Mouse (Mus musculus) limb, embryonic 15.5 days (tissue): ENCODE measurements at regions not wholly inside any gene's neighbourhood (a gene's known extent, or its start where the extent isn't known, plus 50 kb on each side); places are given as distances from the start of the nearest gene placed in this dataset.

Experiments used
- ATAC-seq: fragments of 200-750 bp; cut with Nextera tagmentation; 2 replicates; pipeline ENCODE4 v1.8.0; 2017; ENCODE audit warnings: low read depth, moderate TSS enrichment; ENCODE audit not compliant: insufficient number of reproducible peaks, low FRiP score, low TSS enrichment
- H3K27ac ChIP-seq: fragments of 300-500 bp; sonication (generic); 2 replicates; pipeline ENCODE4 v1.5.1; 2015; ENCODE audit warnings: moderate library complexity, mild to moderate bottlenecking, inconsistent platforms
- H3K27me3 ChIP-seq: fragments of 300-500 bp; sonication (generic); 2 replicates; pipeline ENCODE4 v1.6.1; 2015; ENCODE audit warnings: inconsistent platforms
- H3K36me3 ChIP-seq: fragments of 300-500 bp; sonication (generic); 2 replicates; pipeline ENCODE4 v1.6.1; 2015; ENCODE audit warnings: inconsistent platforms
- H3K4me1 ChIP-seq: fragments of 300-500 bp; sonication (generic); 2 replicates; pipeline ENCODE4 v1.6.1; 2015; ENCODE audit warnings: inconsistent platforms
- H3K4me2 ChIP-seq: fragments of 300-500 bp; sonication (generic); 2 replicates; pipeline ENCODE4 v1.6.1; 2015; ENCODE audit warnings: mild to moderate bottlenecking, inconsistent platforms
- H3K4me3 ChIP-seq: fragments of 300-500 bp; sonication (generic); 2 replicates; pipeline ENCODE4 v1.5.1; 2015; ENCODE audit warnings: mild to moderate bottlenecking, inconsistent platforms
- H3K9ac ChIP-seq: fragments of 300-500 bp; sonication (generic); 2 replicates; pipeline ENCODE4 v1.6.1; 2015; ENCODE audit warnings: inconsistent platforms
- H3K9me3 ChIP-seq: fragments of 300-500 bp; sonication (generic); 2 replicates; pipeline ENCODE4 v1.6.1; 2016; ENCODE audit warnings: inconsistent platforms
- WGBS: fragments of 180-500 bp; shearing (Covaris S2); methylation state at CpG from one replicate; pipeline ENCODE4 v1.1.7; 2015; 5-methylcytosine and 5-hydroxymethylcytosine counted together

DNA sequence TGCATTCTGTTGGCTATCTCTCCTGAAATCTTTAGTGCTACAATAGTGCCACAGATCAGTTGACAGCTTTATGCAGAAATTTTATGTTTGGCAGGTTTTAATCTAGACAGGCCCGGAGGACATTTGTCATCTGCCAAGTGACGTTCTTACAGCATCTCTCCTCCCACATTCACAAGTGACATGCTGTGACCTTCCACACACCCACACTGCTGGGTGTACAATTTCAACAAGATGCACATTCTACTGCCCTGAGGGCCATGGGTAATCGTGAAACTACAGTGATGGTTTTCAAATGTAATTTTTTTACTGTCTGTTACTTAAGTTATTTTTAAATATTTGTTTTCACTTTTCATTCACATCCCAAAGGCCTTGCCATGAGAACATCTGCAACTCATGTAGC lies 639.2 kb upstream of the Gm11114 start:
- Histone ChIP-seq H3K27me3 (no peaks in the 10 kb centered on the region), H3K36me3 (no peaks in the 10 kb centered on the region), H3K4me1 (no peaks in the 10 kb centered on the region), H3K4me3 (no peak overlapping the region), H3K9me3 (no peaks in the 10 kb centered on the region), H3K27ac (no peak overlapping the region), H3K9ac (no peak overlapping the region), H3K4me2 (no peak overlapping the region)
- WGBS: 26% methylated on average over 3 of the region's 3 CpGs
- no peak for ATAC-seq

DNA sequence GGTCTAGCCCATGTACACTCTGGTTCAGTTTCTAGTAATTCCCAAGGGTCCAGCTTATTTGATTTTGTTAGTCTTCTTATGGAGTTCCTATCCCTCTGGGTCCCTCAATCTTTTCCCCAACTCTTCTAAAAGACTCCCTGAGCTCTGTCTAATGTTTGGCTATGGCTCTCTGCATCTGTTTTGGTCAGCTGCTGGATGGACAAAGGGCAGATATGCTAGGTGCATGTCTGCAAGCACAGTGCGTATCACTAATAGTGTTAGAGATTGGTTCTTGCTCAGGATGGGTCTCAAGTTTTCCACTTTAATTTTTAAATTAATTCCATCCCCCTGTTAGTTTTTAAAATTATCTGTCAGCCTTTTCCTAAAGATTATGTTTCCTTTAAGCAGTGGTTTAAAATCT lies 634.2 kb upstream of the Gm11114 start:
- Histone ChIP-seq H3K4me3 (no peak overlapping the region), H3K4me1 (no peaks in the 10 kb centered on the region), H3K9me3 (no peaks in the 10 kb centered on the region), H3K27me3 (no peaks in the 10 kb centered on the region), H3K4me2 (no peak overlapping the region), H3K27ac (no peak overlapping the region), H3K36me3 (no peaks in the 10 kb centered on the region), H3K9ac (no peak overlapping the region)
- no peak for ATAC-seq
- WGBS: 96% methylated on average over 1 of the region's 1 CpGs

- Histone ChIP-seq H3K9me3 (no peaks in the 10 kb centered on the region), H3K4me3 (no peak overlapping the region), H3K4me1 (no peaks in the 10 kb centered on the region), H3K27ac (no peak overlapping the region), H3K27me3 (no peaks in the 10 kb centered on the region), H3K4me2 (no peak overlapping the region), H3K36me3 (no peaks in the 10 kb centered on the region), H3K9ac (no peak overlapping the region)
- 58% methylated on average over 3 of the region's 3 CpGs for WGBS
- no peak for ATAC-seq
These were observed 593.9 kb upstream of the Gm11114 start for GRCm38 (mm10) chr9:84718615-84719191.

- H3K9me3 ChIP-seq: no peaks in the 10 kb centered on the region
- no peak overlapping the region for H3K9ac ChIP-seq
- H3K4me1 ChIP-seq: no peaks in the 10 kb centered on the region
- no peaks in the 10 kb centered on the region for H3K27me3 ChIP-seq
- ATAC-seq: no peak
- 78% methylated on average over 3 of the region's 3 CpGs for WGBS
- H3K36me3 ChIP-seq: no peaks in the 10 kb centered on the region
- no peak overlapping the region for H3K4me3 ChIP-seq
- no peak overlapping the region for H3K27ac ChIP-seq
- H3K4me2 ChIP-seq: no peak overlapping the region
These were observed 593.2 kb upstream of the Gm11114 start for GRCm38 (mm10) chr9:84719396-84719795.

DNA sequence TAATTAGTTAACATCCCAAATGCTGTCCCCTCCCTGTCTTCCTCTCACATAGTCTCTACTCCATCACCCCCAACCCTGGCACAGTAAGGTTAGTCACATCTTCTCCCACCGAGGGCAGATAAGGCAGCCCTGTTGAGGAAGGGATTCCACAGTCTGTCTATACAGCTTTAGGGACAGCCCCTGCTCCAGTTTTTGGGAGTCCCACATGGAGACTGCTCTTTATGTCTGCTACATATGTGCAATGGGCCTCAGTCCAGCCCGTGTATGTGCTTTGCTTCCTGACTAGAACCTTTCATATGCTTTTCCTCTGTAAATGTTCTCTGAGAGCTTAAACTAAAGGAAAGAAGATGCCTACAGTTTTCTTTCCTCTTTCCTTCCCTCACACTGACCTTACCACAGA lies 592.1 kb upstream of the Gm11114 start:
- Histone ChIP-seq H3K9ac (no peak overlapping the region), H3K9me3 (no peaks in the 10 kb centered on the region), H3K4me2 (no peak overlapping the region), H3K27ac (no peak overlapping the region), H3K4me1 (no peaks in the 10 kb centered on the region), H3K36me3 (no peaks in the 10 kb centered on the region), H3K4me3 (no peak overlapping the region), H3K27me3 (no peaks in the 10 kb centered on the region)
- 85% methylated on average over 2 of the region's 2 CpGs for WGBS
- ATAC-seq: no peak

- 52% methylated on average over 2 of the region's 2 CpGs for WGBS
These were observed 573.3 kb upstream of the Gm11114 start for GRCm38 (mm10) chr9:84739266-84739665.

DNA sequence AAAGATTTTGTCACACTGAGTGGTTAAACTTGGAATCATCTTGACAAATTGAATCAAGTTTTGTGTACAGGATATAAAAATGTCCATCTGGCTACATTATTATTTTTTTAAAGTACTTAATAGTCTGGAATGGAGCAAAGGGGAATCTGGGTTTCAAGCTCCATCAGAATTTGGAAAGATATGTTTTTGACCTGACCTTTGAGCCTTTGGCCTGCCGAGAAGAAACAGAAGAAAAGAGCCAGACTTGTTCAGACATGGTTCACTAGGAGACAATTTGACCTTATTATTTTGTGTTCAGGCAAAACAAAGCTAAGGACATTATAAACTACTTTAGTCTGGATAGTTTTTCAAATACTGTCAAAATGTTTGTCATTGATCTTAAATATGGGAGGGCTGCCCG lies 572.2 kb upstream of the Gm11114 start:
- H3K9me3 ChIP-seq: no peaks in the 10 kb centered on the region
- 78% methylated on average over 2 of the region's 2 CpGs for WGBS

More at GRCm38 (mm10) chr9:84739266-84739665, 573.3 kb upstream of the Gm11114 start:
- no peak for ATAC-seq
- H3K36me3 ChIP-seq: no peaks in the 10 kb centered on the region
- no peaks in the 10 kb centered on the region for H3K9me3 ChIP-seq
- H3K27me3 ChIP-seq: no peaks in the 10 kb centered on the region
- no peak overlapping the region for H3K27ac ChIP-seq
- H3K4me1 ChIP-seq: no peaks in the 10 kb centered on the region
- no peak overlapping the region for H3K9ac ChIP-seq
- H3K4me2 ChIP-seq: no peak overlapping the region
- no peak overlapping the region for H3K4me3 ChIP-seq

GRCm38 (mm10) chr9:84754332-84754731 lies 558.2 kb upstream of the Gm11114 start:
- Histone ChIP-seq H3K9me3 (no peaks in the 10 kb centered on the region), H3K4me2 (no peak overlapping the region), H3K9ac (no peak overlapping the region), H3K27me3 (no peaks in the 10 kb centered on the region), H3K36me3 (no peaks in the 10 kb centered on the region), H3K4me3 (no peak overlapping the region), H3K4me1 (no peaks in the 10 kb centered on the region), H3K27ac (no peak overlapping the region)
- WGBS: 76% methylated on average over 1 of the region's 1 CpGs
- no peak for ATAC-seq

More for the DNA sequence above, 572.2 kb upstream of the Gm11114 start:
- H3K27me3 ChIP-seq: no peaks in the 10 kb centered on the region
- H3K9ac ChIP-seq: no peak overlapping the region
- H3K36me3 ChIP-seq: no peaks in the 10 kb centered on the region
- no peaks in the 10 kb centered on the region for H3K4me1 ChIP-seq
- no peak overlapping the region for H3K27ac ChIP-seq
- no peak for ATAC-seq
- no peak overlapping the region for H3K4me3 ChIP-seq
- H3K4me2 ChIP-seq: no peak overlapping the region

DNA sequence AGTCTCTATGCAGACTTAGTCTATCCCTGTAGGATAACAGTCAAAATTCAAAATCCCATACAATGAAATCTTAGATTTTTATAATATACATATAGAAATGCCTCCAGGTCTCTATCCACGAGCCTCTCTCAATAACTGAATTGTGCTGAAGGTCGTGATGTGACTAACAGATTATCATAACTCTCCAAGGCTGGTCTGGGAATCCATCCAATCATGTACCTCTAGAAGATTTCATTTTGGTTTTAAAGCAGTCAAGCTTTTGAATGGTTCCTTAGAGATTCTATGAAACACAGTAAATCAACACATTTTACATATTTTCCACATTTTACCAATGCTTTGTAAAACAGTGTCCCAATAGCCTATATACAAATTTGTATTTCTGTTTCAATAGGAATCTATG lies 557.7 kb upstream of the Gm11114 start:
- no peak for ATAC-seq

DNA sequence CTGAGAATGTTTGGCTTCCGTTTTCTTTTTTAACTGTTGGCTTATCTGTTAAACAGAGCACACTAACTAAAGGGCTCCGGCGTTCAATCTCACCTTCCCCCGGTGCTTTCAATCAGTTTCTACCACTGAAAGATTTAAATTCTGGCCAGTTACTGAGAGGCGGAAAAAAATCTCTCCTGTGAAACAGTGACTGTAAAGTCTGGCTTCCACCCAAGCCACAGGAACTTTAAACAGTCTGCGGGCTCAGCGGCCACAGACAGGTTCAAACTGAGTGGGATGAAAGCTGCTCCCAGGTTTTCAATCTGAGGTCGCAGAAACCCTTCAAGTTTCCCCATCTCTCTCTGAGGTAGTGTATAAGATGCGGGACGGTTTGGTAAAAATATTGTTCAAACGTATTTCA lies 538.2 kb upstream of the Gm11114 start:
- no peak overlapping the region for H3K9ac ChIP-seq
- no peak overlapping the region for H3K27ac ChIP-seq
- no peak overlapping the region for H3K4me2 ChIP-seq
- no peak for ATAC-seq
- WGBS: 41% methylated on average over 11 of the region's 11 CpGs
- no peaks in the 10 kb centered on the region for H3K36me3 ChIP-seq
- no peaks in the 10 kb centered on the region for H3K9me3 ChIP-seq
- H3K27me3 ChIP-seq: no peaks in the 10 kb centered on the region
- no peaks in the 10 kb centered on the region; the same call in 1 of the 2 replicates for H3K4me1 ChIP-seq
- H3K4me3 ChIP-seq: no peak overlapping the region

More for the DNA sequence above, 557.7 kb upstream of the Gm11114 start:
- no peak overlapping the region for H3K9ac ChIP-seq
- no peaks in the 10 kb centered on the region for H3K27me3 ChIP-seq
- no peak overlapping the region for H3K4me2 ChIP-seq
- H3K4me3 ChIP-seq: no peak overlapping the region
- 49% methylated on average over 2 of the region's 2 CpGs for WGBS
- H3K36me3 ChIP-seq: no peaks in the 10 kb centered on the region
- H3K27ac ChIP-seq: no peak overlapping the region
- no peaks in the 10 kb centered on the region for H3K9me3 ChIP-seq
- no peaks in the 10 kb centered on the region for H3K4me1 ChIP-seq

DNA sequence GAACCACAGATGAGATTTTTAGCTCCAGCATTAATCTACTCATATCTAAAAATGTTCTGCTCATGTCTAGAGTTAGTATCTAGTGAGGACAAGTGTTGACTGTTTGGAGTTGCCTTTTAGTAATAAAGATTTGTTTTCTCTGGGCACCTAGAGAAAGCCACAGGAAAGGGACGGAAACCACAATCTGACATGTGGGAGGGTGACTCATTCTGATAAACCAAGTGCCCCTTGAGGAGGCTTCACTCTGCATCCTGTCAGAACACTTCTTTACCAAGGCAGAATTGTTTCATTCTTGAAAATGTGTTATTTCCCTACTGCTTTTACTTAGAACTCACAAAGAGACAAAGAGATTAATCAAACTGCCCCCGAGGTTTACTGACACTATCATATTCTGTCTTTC lies 537.4 kb upstream of the Gm11114 start:
- H3K27me3 ChIP-seq: no peaks in the 10 kb centered on the region
- no peak overlapping the region for H3K4me2 ChIP-seq
- WGBS: 68% methylated on average over 2 of the region's 2 CpGs
- H3K4me3 ChIP-seq: no peak overlapping the region
- no peak overlapping the region for H3K9ac ChIP-seq
- no peaks in the 10 kb centered on the region; the same call in 1 of the 2 replicates for H3K4me1 ChIP-seq
- H3K27ac ChIP-seq: no peak overlapping the region
- no peak for ATAC-seq
- no peaks in the 10 kb centered on the region for H3K36me3 ChIP-seq
- H3K9me3 ChIP-seq: no peaks in the 10 kb centered on the region

DNA sequence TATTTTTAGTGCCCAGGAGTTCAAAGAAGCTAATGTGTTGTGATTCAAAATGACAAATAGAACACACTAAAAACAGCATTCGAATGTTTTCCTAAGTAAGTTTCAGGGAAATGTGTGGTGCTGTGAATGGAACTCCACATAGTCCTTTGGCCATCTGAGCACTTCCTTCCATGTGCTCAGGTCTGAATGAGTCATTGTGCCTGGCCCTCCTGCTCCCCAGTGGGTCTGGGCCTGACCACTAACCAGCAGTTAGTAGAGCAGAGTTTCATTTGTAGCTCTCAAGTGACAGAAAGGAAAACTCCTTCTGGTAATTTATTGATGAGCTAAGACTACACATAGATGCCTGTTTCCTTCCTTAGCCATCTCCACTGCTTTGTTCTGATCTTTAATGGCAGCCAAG lies 533.4 kb upstream of the Gm11114 start:
- 0 out of 2 replicates have a peak, but pooled peaks have one; percentile 75 for ATAC-seq
- no peak overlapping the region for H3K4me3 ChIP-seq
- H3K36me3 ChIP-seq: no peaks in the 10 kb centered on the region
- H3K4me2 ChIP-seq: no peak overlapping the region
- no peaks in the 10 kb centered on the region for H3K27me3 ChIP-seq
- H3K9ac ChIP-seq: no peak overlapping the region
- no peak overlapping the region for H3K27ac ChIP-seq
- H3K4me1 ChIP-seq: no peaks in the 10 kb centered on the region; the same call in 1 of the 2 replicates
- H3K9me3 ChIP-seq: no peaks in the 10 kb centered on the region
- 86% methylated on average over 1 of the region's 1 CpGs for WGBS

GRCm38 (mm10) chr9:84825768-84826167 lies 486.8 kb upstream of the Gm11114 start:
- Histone ChIP-seq H3K4me1 (no peaks in the 10 kb centered on the region), H3K9me3 (no peaks in the 10 kb centered on the region), H3K4me2 (no peak overlapping the region), H3K27ac (no peak overlapping the region), H3K4me3 (no peak overlapping the region), H3K27me3 (no peaks in the 10 kb centered on the region), H3K9ac (no peak overlapping the region), H3K36me3 (no peaks in the 10 kb centered on the region)
- ATAC-seq: no peak
